Mouse (Mus musculus): ENCODE results near the gene Hbq1a. TPM values are rescaled to one million over a fixed set of nuclear protein-coding genes. Genes with fewer than 3 reads are reported as not detected.

The Hbq1a gene
- total and polyA plus RNA-seq, 2 experiments from 2014 or later = not detected

GRCm38 (mm10) chr11:32267964-32268363, 31.9 kb upstream of the Hbq1a start:
- Histone ChIP-seq H3K27me3 (ENCODE audit: control insufficient read depth, insufficient read depth, low read length) (no peaks in the 10 kb centered on the region), H3K27ac (ENCODE audit: low read depth) (peak overlapping the region; percentile 91), H3K36me3 (replicated peaks; ENCODE audit: control insufficient read depth, insufficient read depth, low read length) (no peaks in the 10 kb centered on the region), H3K4me3 (ENCODE audit: low read depth, low read length) (peak overlapping the region; percentile 87), H3K9me3 (replicated peaks; ENCODE audit: control insufficient read depth, low read length) (no peaks in the 10 kb centered on the region), H3K9ac (replicated peaks; ENCODE audit: low read depth, low read length) (peak overlapping the region; percentile 92; the same call in 1 of the 2 replicates), H3K4me2 (ENCODE audit: low read depth, low read length) (peak overlapping the region; percentile 79), H3K4me1 (ENCODE audit: control insufficient read depth, insufficient read depth) (peaks cover 4% of the 10 kb centered on the region; the same call in 1 of the 2 replicates)
- ATAC-seq (ENCODE audit: insufficient read depth, low read depth) (no peak), DNase-seq (ENCODE audit: low spot score) (no peak)
- TF ChIP-seq EP300 (IDR thresholded peaks at IDR 0.05; ENCODE audit: low read depth) (no peak), CTCF (IDR thresholded peaks at IDR 0.05; ENCODE audit: low read depth) (no peak)
- 17% methylated on average over 5 of the region's 5 CpGs for WGBS

- Histone ChIP-seq H3K27ac (ENCODE audit: low read depth) (no peak overlapping the region), H3K4me2 (ENCODE audit: low read depth, low read length) (no peak overlapping the region), H3K4me1 (ENCODE audit: control insufficient read depth, insufficient read depth) (peaks cover 4% of the 10 kb centered on the region; the same call in 1 of the 2 replicates), H3K36me3 (replicated peaks; ENCODE audit: control insufficient read depth, insufficient read depth, low read length) (no peaks in the 10 kb centered on the region), H3K27me3 (ENCODE audit: control insufficient read depth, insufficient read depth, low read length) (no peaks in the 10 kb centered on the region), H3K9me3 (replicated peaks; ENCODE audit: control insufficient read depth, low read length) (no peaks in the 10 kb centered on the region), H3K4me3 (ENCODE audit: low read depth, low read length) (no peak overlapping the region), H3K9ac (replicated peaks; ENCODE audit: low read depth, low read length) (no peak overlapping the region)
- DNase-seq (ENCODE audit: low spot score) (no peak), ATAC-seq (ENCODE audit: insufficient read depth, low read depth) (no peak)
- WGBS = 50% methylated on average over 5 of the region's 5 CpGs
- TF ChIP-seq EP300 (IDR thresholded peaks at IDR 0.05; ENCODE audit: low read depth) (no peak), CTCF (IDR thresholded peaks at IDR 0.05; ENCODE audit: low read depth) (no peak)
These were observed 30.9 kb upstream of the Hbq1a start for GRCm38 (mm10) chr11:32268952-32269351.

GRCm38 (mm10) chr11:32271178-32271577, 28.7 kb upstream of the Hbq1a start:
- no peaks in the 10 kb centered on the region for H3K9me3 ChIP-seq (replicated peaks; ENCODE audit: control insufficient read depth, low read length)
- DNase-seq (ENCODE audit: low spot score) (no peak), ATAC-seq (ENCODE audit: insufficient read depth, low read depth) (no peak)
- no peak overlapping the region for H3K4me3 ChIP-seq (ENCODE audit: low read depth, low read length)
- no peak overlapping the region for H3K4me2 ChIP-seq (ENCODE audit: low read depth, low read length)
- H3K9ac ChIP-seq (replicated peaks; ENCODE audit: low read depth, low read length) = no peak overlapping the region
- WGBS = 42% methylated on average over 4 of the region's 4 CpGs
- H3K4me1 ChIP-seq (ENCODE audit: control insufficient read depth, insufficient read depth) = peaks cover 4% of the 10 kb centered on the region; the same call in 1 of the 2 replicates
- H3K27ac ChIP-seq (ENCODE audit: low read depth) = no peak overlapping the region
- TF ChIP-seq EP300 (IDR thresholded peaks at IDR 0.05; ENCODE audit: low read depth) (no peak), CTCF (IDR thresholded peaks at IDR 0.05; ENCODE audit: low read depth) (no peak)
- no peaks in the 10 kb centered on the region for H3K36me3 ChIP-seq (replicated peaks; ENCODE audit: control insufficient read depth, insufficient read depth, low read length)
- 0 out of 2 replicates have a peak, but pooled peaks cover 7% of the 10 kb centered on the region for H3K27me3 ChIP-seq (ENCODE audit: control insufficient read depth, insufficient read depth, low read length)

- Histone ChIP-seq H3K9ac (replicated peaks; ENCODE audit: low read depth, low read length) (no peak within 1 kb of the TSS), H3K27me3 (ENCODE audit: control insufficient read depth, insufficient read depth, low read length) (peaks cover 36% of the 10 kb centered on the region), H3K27ac (ENCODE audit: low read depth) (no peak within 1 kb of the TSS), H3K4me3 (ENCODE audit: low read depth, low read length) (no peak within 1 kb of the TSS), H3K4me2 (ENCODE audit: low read depth, low read length) (no peak within 1 kb of the TSS), H3K36me3 (replicated peaks; ENCODE audit: control insufficient read depth, insufficient read depth, low read length) (no peaks in the 10 kb centered on the region), H3K4me1 (ENCODE audit: control insufficient read depth, insufficient read depth) (no peaks in the 10 kb centered on the region), H3K9me3 (replicated peaks; ENCODE audit: control insufficient read depth, low read length) (no peaks in the 10 kb centered on the region)
- 43% methylated on average over 3 of the region's 3 CpGs for WGBS
- DNase-seq (ENCODE audit: low spot score) (no peak), ATAC-seq (ENCODE audit: insufficient read depth, low read depth) (no peak)
- TF ChIP-seq CTCF (IDR thresholded peaks at IDR 0.05; ENCODE audit: low read depth) = no peak
- TF ChIP-seq EP300 (IDR thresholded peaks at IDR 0.05; ENCODE audit: low read depth) = no peak
These were observed 23.5 kb upstream of the Hbq1a start, which contains the start of gene Hba-x for GRCm38 (mm10) chr11:32276347-32276746. Gene Hba-x, plus strand, starts transcription at chr11:32276400.

- no peak overlapping the region for H3K9ac ChIP-seq (replicated peaks; ENCODE audit: low read depth, low read length)
- H3K36me3 ChIP-seq (replicated peaks; ENCODE audit: control insufficient read depth, insufficient read depth, low read length) = no peaks in the 10 kb centered on the region
- TF ChIP-seq EP300 (IDR thresholded peaks at IDR 0.05; ENCODE audit: low read depth) (no peak), CTCF (IDR thresholded peaks at IDR 0.05; ENCODE audit: low read depth) (no peak)
- H3K27me3 ChIP-seq (ENCODE audit: control insufficient read depth, insufficient read depth, low read length) = peaks cover 36% of the 10 kb centered on the region
- no peaks in the 10 kb centered on the region for H3K9me3 ChIP-seq (replicated peaks; ENCODE audit: control insufficient read depth, low read length)
- no peak overlapping the region for H3K27ac ChIP-seq (ENCODE audit: low read depth)
- H3K4me3 ChIP-seq (ENCODE audit: low read depth, low read length) = no peak overlapping the region
- no peak for DNase-seq (ENCODE audit: low spot score)
- no peaks in the 10 kb centered on the region for H3K4me1 ChIP-seq (ENCODE audit: control insufficient read depth, insufficient read depth)
- WGBS = 55% methylated on average over 21 of the region's 21 CpGs
- ATAC-seq (ENCODE audit: insufficient read depth, low read depth) = no peak
- H3K4me2 ChIP-seq (ENCODE audit: low read depth, low read length) = no peak overlapping the region
These were observed 22.0 kb upstream of the Hbq1a start for GRCm38 (mm10) chr11:32277736-32278457.

Measured in heart, postnatal 0 days (tissue).